Mouse (Mus musculus) heart, adult 2 months (tissue): ENCODE measurements around the gene Ntn1. TPM values are rescaled to one million over a fixed set of nuclear protein-coding genes. Genes with fewer than 3 reads are reported as not detected.

Experiments
- DNase-seq, 2 experiments: peaks; one replicate each; pipeline ENCODE4 v3.0.0; 2021
- H3K27ac ChIP-seq: fragments of 200-600 bp; 2 replicates; pipeline ENCODE4 v1.8.1; 2022
- H3K27me3 ChIP-seq: fragments of 200-500 bp; 2 replicates; pipeline ENCODE4 v1.6.1; 2012; ENCODE audit warnings: mild to moderate bottlenecking, low read length, inconsistent platforms, mixed read lengths; ENCODE audit not compliant: control insufficient read depth, insufficient read depth
- H3K36me3 ChIP-seq: fragments of 200-500 bp; 2 replicates; pipeline ENCODE4 v1.6.1; 2012; ENCODE audit warnings: low read length, inconsistent platforms; ENCODE audit not compliant: control insufficient read depth, insufficient read depth
- H3K4me1 ChIP-seq: fragments of 200-500 bp; 2 replicates; pipeline ENCODE4 v1.6.1; 2011; ENCODE audit warnings: low read length; ENCODE audit not compliant: control insufficient read depth, insufficient read depth
- H3K4me3 ChIP-seq: fragments of 200-600 bp; 2 replicates; pipeline ENCODE4 v1.8.1; 2022
- H3K79me2 ChIP-seq: fragments of 200-500 bp; replicated peaks from 2 replicates; pipeline ENCODE4 v1.6.1; 2012; ENCODE audit warnings: mild to moderate bottlenecking, inconsistent platforms, low read length, moderate library complexity, mixed read lengths; ENCODE audit not compliant: control insufficient read depth, insufficient read depth
- H3K9ac ChIP-seq: fragments of 200-500 bp; 2 replicates; pipeline ENCODE4 v1.6.1; 2012; ENCODE audit warnings: low read depth, mild to moderate bottlenecking, control low read depth, inconsistent platforms, low read length, mixed read lengths
- CTCF ChIP-seq: fragments of 200-600 bp; IDR thresholded peaks from 2 replicates; pipeline ENCODE4 v1.8.1; 2022; ENCODE audit warnings: antibody characterized with exemption, mild to moderate bottlenecking, moderate library complexity
- EP300 ChIP-seq: fragments of 200-500 bp; IDR thresholded peaks from 2 replicates; pipeline ENCODE4 v1.6.1; 2011; ENCODE audit warnings: low read depth, low read length, control low read depth; ENCODE audit not compliant: insufficient read depth
- POLR2A ChIP-seq: fragments of 200-500 bp; IDR thresholded peaks from 2 replicates; pipeline ENCODE4 v1.6.1; 2011; ENCODE audit warnings: mild to moderate bottlenecking, low read depth, low read length, control low read depth; ENCODE audit not compliant: insufficient read depth
- WGBS: fragments of 180-500 bp; shearing (Covaris S2); methylation state at CpG from one replicate; pipeline ENCODE4 v1.1.7; 2018; 5-methylcytosine and 5-hydroxymethylcytosine counted together
- intact Hi-C: fragments of 180-260 bp; cut with DNase I; formaldehyde crosslinking; loops from one replicate; pipeline ENCODE4 v1.15.1; 2025
- polyA plus RNA-seq: library from polyadenylated mRNA; depleted of rRNA; stranded (reverse); fragments of >200 nt; gene quantifications from 2 replicates; pipeline ENCODE4 v1.2.3, GENCODE M21; 2012
- total RNA-seq, 2 experiments: library from RNA; stranded (reverse); gene quantifications; 2 replicates each; pipeline ENCODE4 v1.2.3; 2021

The Ntn1 gene
- total and polyA plus RNA-seq, 3 experiments: 32.4 to 70.5 (median 55.1) TPM

- Histone ChIP-seq H3K4me3 (no peak overlapping the region), H3K4me1 (peaks cover 13% of the 10 kb centered on the region), H3K79me2 (no peaks in the 10 kb centered on the region), H3K36me3 (no peaks in the 10 kb centered on the region), H3K27ac (no peak overlapping the region), H3K9ac (no peak overlapping the region), H3K27me3 (no peaks in the 10 kb centered on the region)
- intact Hi-C loops: loop anchor here (5.0 kb wide), 1 partner anchor 147 kb away; no protein-coding TSS in a partner anchor
- no peak for DNase-seq
- peak; percentile 26 for TF ChIP-seq CTCF
- TF ChIP-seq POLR2A: no peak
- WGBS: 99% methylated on average over 6 of the region's 6 CpGs
Observed at GRCm38 (mm10) chr11:68260399-68260798, 140.2 kb downstream of the Ntn1 start.

- intact Hi-C loops: no loop called here
- no peaks in the 10 kb centered on the region for H3K79me2 ChIP-seq
- no peak overlapping the region for H3K27ac ChIP-seq
- WGBS: 87% methylated on average over 4 of the region's 4 CpGs
- TF ChIP-seq POLR2A (no peak), CTCF (no peak), EP300 (no peak)
- H3K4me1 ChIP-seq: peaks cover 6% of the 10 kb centered on the region
- H3K27me3 ChIP-seq: no peaks in the 10 kb centered on the region
- DNase-seq: no peak
- no peak overlapping the region for H3K4me3 ChIP-seq
- H3K9ac ChIP-seq: no peak overlapping the region
- H3K36me3 ChIP-seq: no peaks in the 10 kb centered on the region
Observed at GRCm38 (mm10) chr11:68258498-68258897, 142.1 kb downstream of the Ntn1 start.

GRCm38 (mm10) chr11:68253531-68253930, 147.1 kb downstream of the Ntn1 start:
- no peaks in the 10 kb centered on the region for H3K79me2 ChIP-seq
- H3K9ac ChIP-seq: no peak overlapping the region
- 68% methylated on average over 7 of the region's 7 CpGs for WGBS
- no peak overlapping the region for H3K27ac ChIP-seq
- H3K36me3 ChIP-seq: no peaks in the 10 kb centered on the region
- no peak for DNase-seq
- no peak overlapping the region for H3K4me3 ChIP-seq
- no peaks in the 10 kb centered on the region for H3K27me3 ChIP-seq
- intact Hi-C loops: no loop called here
- no peak for TF ChIP-seq CTCF
- no peak for TF ChIP-seq POLR2A
- TF ChIP-seq EP300: no peak
- no peaks in the 10 kb centered on the region; the same call in 1 of the 2 replicates for H3K4me1 ChIP-seq

GRCm38 (mm10) chr11:68250106-68250505, 150.5 kb downstream of the Ntn1 start:
- no peak for DNase-seq
- Histone ChIP-seq H3K9ac (no peak overlapping the region), H3K4me3 (no peak overlapping the region), H3K36me3 (no peaks in the 10 kb centered on the region), H3K27me3 (no peaks in the 10 kb centered on the region), H3K4me1 (no peaks in the 10 kb centered on the region; the same call in 1 of the 2 replicates), H3K79me2 (no peaks in the 10 kb centered on the region), H3K27ac (no peak overlapping the region)
- WGBS: 81% methylated on average over 6 of the region's 6 CpGs
- no peak for TF ChIP-seq POLR2A
- intact Hi-C loops: no loop called here

- 62% methylated on average over 6 of the region's 6 CpGs for WGBS
- intact Hi-C loops: no loop called here
- no peaks in the 10 kb centered on the region for H3K27me3 ChIP-seq
Observed at GRCm38 (mm10) chr11:68247897-68248296, 152.7 kb downstream of the Ntn1 start.

GRCm38 (mm10) chr11:68244992-68245261, 155.7 kb downstream of the Ntn1 start:
- no peaks in the 10 kb centered on the region for H3K27me3 ChIP-seq
- H3K79me2 ChIP-seq: no peaks in the 10 kb centered on the region
- H3K9ac ChIP-seq: no peak overlapping the region
- no peak for DNase-seq
- intact Hi-C loops: no loop called here
- 83% methylated on average over 5 of the region's 5 CpGs for WGBS
- H3K4me3 ChIP-seq: no peak overlapping the region
- no peak overlapping the region for H3K27ac ChIP-seq
- TF ChIP-seq CTCF (no peak), POLR2A (no peak)
- H3K36me3 ChIP-seq: no peaks in the 10 kb centered on the region
- no peaks in the 10 kb centered on the region for H3K4me1 ChIP-seq

More at GRCm38 (mm10) chr11:68247897-68248296, 152.7 kb downstream of the Ntn1 start:
- no peak for DNase-seq
- H3K9ac ChIP-seq: no peak overlapping the region
- H3K4me1 ChIP-seq: no peaks in the 10 kb centered on the region
- TF ChIP-seq CTCF: no peak
- no peak for TF ChIP-seq EP300
- TF ChIP-seq POLR2A: no peak
- no peak overlapping the region for H3K27ac ChIP-seq
- H3K4me3 ChIP-seq: no peak overlapping the region
- no peaks in the 10 kb centered on the region for H3K36me3 ChIP-seq
- no peaks in the 10 kb centered on the region for H3K79me2 ChIP-seq
